Mouse (Mus musculus) neural tube, embryonic 12.5 days (tissue): ENCODE measurements at regions not wholly inside any gene's neighbourhood (a gene's known extent, or its start where the extent isn't known, plus 50 kb on each side); places are given as distances from the start of the nearest gene placed in this dataset.
A peak's percentile ranks its signal among the peaks of the same experiment; 100 is the strongest.

ENCODE experiments used
- ATAC-seq: fragments of 200-750 bp; cut with Nextera tagmentation; 2 replicates; pipeline ENCODE4 v1.8.0; 2017; ENCODE audit warnings: low read depth, mild to moderate bottlenecking, moderate TSS enrichment, moderate library complexity; ENCODE audit not compliant: low FRiP score
- H3K27ac ChIP-seq: fragments of 300-500 bp; sonication (generic); 2 replicates; pipeline ENCODE4 v1.5.1; 2016
- H3K27me3 ChIP-seq: fragments of 300-500 bp; sonication (generic); replicated peaks from 2 replicates; pipeline ENCODE4 v1.6.1; 2016; ENCODE audit warnings: mild to moderate bottlenecking
- H3K36me3 ChIP-seq: fragments of 300-500 bp; sonication (generic); 2 replicates; pipeline ENCODE4 v1.6.1; 2016; ENCODE audit warnings: mild to moderate bottlenecking
- H3K4me1 ChIP-seq: fragments of 300-500 bp; sonication (generic); 2 replicates; pipeline ENCODE4 v1.6.1; 2016
- H3K4me2 ChIP-seq: fragments of 300-500 bp; sonication (generic); replicated peaks from 2 replicates; pipeline ENCODE4 v1.6.1; 2016; ENCODE audit warnings: mild to moderate bottlenecking
- H3K4me3 ChIP-seq: fragments of 300-500 bp; sonication (generic); 2 replicates; pipeline ENCODE4 v1.5.1; 2016
- H3K9ac ChIP-seq: fragments of 300-500 bp; sonication (generic); 2 replicates; pipeline ENCODE4 v1.6.1; 2016; ENCODE audit warnings: mild to moderate bottlenecking
- H3K9me3 ChIP-seq: fragments of 300-500 bp; sonication (generic); 2 replicates; pipeline ENCODE4 v1.6.1; 2016; ENCODE audit warnings: mild to moderate bottlenecking
- WGBS: fragments of 180-500 bp; shearing (Covaris S2); methylation state at CpG from one replicate; pipeline ENCODE4 v1.1.7; 2016; 5-methylcytosine and 5-hydroxymethylcytosine counted together

DNA sequence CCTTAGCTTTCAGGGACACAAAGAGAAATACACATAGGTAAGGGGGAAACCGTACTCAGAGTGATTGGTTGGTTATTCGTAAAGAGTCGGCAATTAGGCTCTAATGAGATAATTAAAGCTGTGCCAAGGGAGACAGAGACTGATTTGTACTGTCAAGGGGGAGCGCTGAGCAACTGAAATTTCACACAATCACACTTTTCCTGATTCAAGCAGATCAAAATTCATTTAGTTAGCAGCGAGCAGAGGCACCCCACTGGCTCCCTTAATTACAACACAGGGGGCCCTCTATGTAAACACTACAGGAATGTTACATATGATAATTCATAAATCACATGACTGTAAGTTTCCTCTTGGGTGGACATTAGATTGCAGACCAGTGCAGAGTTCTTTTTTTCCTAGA is 180.5 kb downstream of the Phlda1 start:
- H3K9me3 ChIP-seq: no peaks in the 10 kb centered on the region
- H3K27me3 ChIP-seq: no peaks in the 10 kb centered on the region
- no peak overlapping the region for H3K4me2 ChIP-seq
- ATAC-seq: peak; percentile 44; the same call in 1 of the 2 replicates
- H3K4me3 ChIP-seq: no peak overlapping the region
- H3K27ac ChIP-seq: no peak overlapping the region
- WGBS: 47% methylated on average over 5 of the region's 5 CpGs
- no peaks in the 10 kb centered on the region for H3K4me1 ChIP-seq
- no peaks in the 10 kb centered on the region for H3K36me3 ChIP-seq
- no peak overlapping the region for H3K9ac ChIP-seq

DNA sequence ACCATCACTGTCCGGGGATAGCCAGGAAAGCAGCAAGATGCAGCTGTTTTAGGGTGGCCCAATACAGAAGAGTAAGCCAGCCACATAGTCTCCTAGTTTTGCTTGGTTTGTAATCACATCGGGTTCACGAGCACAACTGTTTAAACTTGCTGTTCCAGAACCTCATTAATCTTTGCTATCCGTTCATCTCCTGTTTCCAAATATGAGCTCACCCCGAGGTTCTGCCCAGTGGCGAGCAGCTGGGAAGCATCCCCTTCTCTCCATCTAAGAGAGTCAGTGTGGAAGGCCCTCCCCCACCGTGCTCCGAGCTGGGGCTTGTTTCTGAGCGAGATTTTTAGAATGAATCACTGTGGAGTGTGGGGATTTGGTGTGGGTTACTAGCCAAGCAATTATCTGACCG is 183.5 kb downstream of the Phlda1 start:
- H3K4me3 ChIP-seq: no peak overlapping the region
- H3K36me3 ChIP-seq: no peaks in the 10 kb centered on the region
- H3K4me2 ChIP-seq: no peak overlapping the region
- no peaks in the 10 kb centered on the region for H3K4me1 ChIP-seq
- H3K27me3 ChIP-seq: no peaks in the 10 kb centered on the region
- no peak overlapping the region for H3K27ac ChIP-seq
- H3K9me3 ChIP-seq: no peaks in the 10 kb centered on the region
- 69% methylated on average over 10 of the region's 10 CpGs for WGBS
- no peak for ATAC-seq
- H3K9ac ChIP-seq: no peak overlapping the region

DNA sequence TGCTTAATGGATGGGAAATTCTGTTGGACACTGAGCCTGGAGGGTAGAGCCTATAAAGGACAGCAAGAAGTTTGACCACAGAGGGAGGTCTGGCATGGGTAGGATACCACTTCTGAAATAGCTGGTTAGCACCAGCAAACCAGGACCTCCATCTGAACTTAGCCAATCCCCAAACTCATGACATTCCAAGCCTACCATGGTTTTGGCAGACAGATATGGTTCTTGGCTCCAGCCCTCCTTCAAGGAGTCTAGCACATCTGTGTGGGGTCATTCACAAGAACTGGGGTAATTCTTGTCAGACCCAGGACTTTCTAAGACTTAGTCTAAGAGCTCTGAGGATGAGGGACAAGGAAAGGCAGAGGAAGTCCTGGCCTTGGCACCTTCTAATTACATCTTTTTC is 187.7 kb downstream of the Phlda1 start:
- Histone ChIP-seq H3K27ac (no peak overlapping the region), H3K9ac (no peak overlapping the region), H3K4me2 (no peak overlapping the region), H3K4me3 (no peak overlapping the region), H3K36me3 (no peaks in the 10 kb centered on the region), H3K4me1 (no peaks in the 10 kb centered on the region), H3K27me3 (no peaks in the 10 kb centered on the region), H3K9me3 (no peaks in the 10 kb centered on the region)
- ATAC-seq: no peak

DNA sequence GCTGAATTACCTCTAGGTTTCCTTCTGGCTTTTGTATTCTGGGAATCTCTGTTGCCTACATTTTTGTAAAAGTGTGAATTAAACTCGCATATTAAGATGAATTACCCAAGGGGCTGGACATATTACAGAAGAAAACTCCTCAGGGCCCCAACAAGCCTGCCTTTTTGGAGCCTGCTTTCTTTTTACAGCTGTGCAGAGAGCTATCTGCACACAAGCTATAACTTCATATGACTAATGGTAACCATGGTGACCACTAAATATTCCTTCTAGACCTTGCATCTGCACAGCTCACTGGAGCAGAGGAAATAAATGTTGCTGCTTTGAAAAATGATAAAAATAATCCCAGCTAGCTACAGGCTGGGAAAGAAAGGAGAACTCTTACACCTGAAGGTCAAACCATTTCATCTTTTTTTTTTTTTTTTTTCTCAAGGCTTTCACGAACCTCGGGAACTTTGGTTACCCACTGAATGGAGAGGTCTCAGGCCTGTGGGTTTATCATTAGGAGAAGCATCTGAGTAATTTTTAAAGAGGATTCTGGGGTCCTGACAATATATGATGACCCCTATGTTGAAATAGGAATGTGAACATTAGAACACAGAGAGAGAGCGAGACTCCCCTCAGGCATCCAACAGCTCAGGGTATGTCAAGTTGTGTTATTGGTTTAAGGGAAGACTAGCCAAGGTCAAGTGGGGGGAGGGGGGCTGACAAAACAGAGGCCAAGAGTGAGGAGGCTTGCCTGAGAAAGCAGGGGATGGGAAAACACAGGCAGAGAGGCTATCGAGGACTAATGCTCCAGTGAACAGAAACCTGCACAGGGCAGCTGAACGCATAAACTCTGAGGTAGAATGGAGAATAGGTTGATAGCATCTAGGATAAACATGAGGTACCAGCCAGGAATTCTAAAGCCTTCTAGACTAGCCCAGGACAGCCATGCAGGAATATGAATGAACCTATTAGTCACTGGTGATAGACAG is 188.4 kb downstream of the Phlda1 start:
- no peak overlapping the region for H3K4me3 ChIP-seq
- no peaks in the 10 kb centered on the region for H3K9me3 ChIP-seq
- H3K36me3 ChIP-seq: no peaks in the 10 kb centered on the region
- no peak overlapping the region for H3K4me2 ChIP-seq
- ATAC-seq: no peak
- H3K27ac ChIP-seq: no peak overlapping the region
- H3K27me3 ChIP-seq: no peaks in the 10 kb centered on the region
- no peaks in the 10 kb centered on the region for H3K4me1 ChIP-seq
- H3K9ac ChIP-seq: no peak overlapping the region
- WGBS: 74% methylated on average over 6 of the region's 6 CpGs

DNA sequence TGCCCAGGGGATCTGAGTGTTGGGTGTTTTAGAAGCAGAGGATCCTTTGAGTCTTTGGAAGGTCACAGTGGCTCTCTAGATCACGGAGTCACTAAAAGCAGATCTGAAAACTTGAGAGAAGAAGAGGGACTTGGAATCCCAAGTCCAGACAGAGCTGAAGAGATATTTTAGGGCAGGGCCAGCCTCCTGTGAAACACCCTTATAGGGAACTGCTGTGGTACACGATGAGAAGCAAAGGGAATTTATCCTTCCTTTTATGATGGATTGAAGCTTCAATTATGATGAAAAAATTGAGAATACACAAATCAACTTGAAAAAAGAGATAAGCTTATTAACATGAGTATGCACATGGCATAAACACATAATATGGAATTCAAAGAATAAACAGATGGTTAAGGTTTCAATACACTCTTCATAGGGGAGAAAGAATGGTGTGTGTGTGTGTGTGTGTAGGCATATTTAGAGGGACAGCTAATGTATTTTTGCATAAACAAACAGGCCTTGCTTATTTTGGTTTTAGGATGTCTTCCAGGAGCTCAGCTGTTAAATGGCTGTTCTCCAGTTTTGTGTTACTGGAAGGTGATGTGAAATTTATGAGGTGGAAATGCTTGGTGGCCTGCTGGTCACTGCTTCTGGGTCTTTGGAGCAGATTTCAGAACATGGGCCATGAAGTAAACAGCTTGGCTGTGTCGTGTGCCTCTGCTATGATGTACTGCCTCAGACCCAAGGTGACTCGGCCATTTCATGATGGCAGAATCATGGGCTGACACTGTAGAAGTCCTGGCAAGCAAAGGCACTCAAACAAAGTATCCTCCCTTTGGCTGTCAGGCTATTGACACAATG is 190.1 kb downstream of the Phlda1 start:
- Histone ChIP-seq H3K27me3 (no peaks in the 10 kb centered on the region), H3K4me2 (no peak overlapping the region), H3K9me3 (no peaks in the 10 kb centered on the region), H3K9ac (no peak overlapping the region), H3K36me3 (no peaks in the 10 kb centered on the region), H3K4me3 (no peak overlapping the region), H3K4me1 (no peaks in the 10 kb centered on the region), H3K27ac (no peak overlapping the region)
- no peak for ATAC-seq
- 77% methylated on average over 4 of the region's 4 CpGs for WGBS

DNA sequence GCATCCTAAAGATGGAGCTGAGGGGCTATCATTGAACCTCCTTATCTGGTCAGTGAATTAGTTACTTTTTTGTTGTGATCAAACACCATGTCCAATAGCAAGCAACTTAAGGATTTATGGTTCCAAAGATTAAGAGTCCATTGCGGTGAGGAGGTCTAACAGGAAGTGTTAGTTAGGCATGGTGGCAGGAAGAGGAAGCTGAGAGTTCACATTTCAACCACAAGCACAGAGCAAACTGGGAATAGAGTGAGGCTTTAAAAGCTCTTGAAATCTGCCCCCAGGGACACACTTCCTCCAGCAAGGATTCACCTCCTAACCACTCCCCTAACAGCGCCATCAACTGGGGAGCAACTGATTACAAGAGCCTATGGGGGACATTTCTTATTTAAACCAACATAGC is 190.9 kb downstream of the Phlda1 start:
- Histone ChIP-seq H3K4me2 (no peak overlapping the region), H3K4me1 (no peaks in the 10 kb centered on the region), H3K36me3 (no peaks in the 10 kb centered on the region), H3K27me3 (no peaks in the 10 kb centered on the region), H3K9ac (no peak overlapping the region), H3K9me3 (no peaks in the 10 kb centered on the region), H3K4me3 (no peak overlapping the region), H3K27ac (no peak overlapping the region)
- WGBS: 93% methylated on average over 2 of the region's 2 CpGs
- no peak for ATAC-seq

DNA sequence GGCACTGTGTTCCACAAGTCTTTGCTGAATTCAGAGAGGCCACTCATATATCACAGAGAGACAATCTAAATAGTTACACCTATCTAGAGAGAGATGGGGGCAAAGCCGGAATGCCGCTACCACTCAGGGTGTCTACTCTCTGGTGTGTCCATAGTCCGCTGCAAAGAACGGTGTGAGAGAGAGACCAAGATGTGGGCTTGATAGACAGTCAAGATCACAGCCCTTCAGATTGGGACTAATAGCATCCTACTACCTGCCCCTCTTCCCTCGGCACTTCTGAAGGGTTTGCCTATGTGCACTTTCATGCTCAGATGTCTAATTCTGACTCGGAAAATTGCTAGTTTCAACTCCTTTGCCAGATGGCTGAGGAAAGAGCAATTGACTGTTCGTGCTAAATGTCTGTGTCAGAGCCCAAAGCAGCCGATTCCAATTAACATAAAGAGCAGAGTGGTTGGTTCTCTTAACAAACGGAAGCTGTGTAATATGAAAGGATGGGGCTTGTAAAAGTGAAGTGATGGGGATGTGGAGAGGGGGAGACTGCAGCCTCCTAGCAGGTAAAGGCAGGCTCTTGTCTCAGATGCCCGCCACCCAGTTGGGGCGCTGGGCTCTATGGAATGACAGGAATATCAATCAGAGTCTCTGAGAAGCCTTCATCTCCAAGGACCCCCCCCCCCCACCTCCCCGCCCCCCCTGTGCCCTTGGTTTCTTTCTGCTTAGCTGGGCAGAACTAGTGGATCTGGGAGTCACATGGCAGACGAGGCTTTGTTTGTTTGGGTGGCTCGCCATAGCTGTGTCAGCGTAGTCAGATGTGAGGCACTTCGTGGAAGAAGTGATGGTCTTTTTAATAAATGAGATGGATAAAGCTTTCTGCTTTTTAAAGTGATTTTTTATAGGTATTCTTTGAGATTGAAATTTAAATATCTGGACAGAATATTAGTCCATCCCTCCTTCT is 193.7 kb downstream of the Phlda1 start:
- Histone ChIP-seq H3K4me2 (no peak overlapping the region), H3K27me3 (no peaks in the 10 kb centered on the region), H3K4me3 (no peak overlapping the region), H3K27ac (peak overlapping the region; percentile 42; the same call in 1 of the 2 replicates), H3K9me3 (no peaks in the 10 kb centered on the region), H3K9ac (no peak overlapping the region), H3K4me1 (no peaks in the 10 kb centered on the region), H3K36me3 (no peaks in the 10 kb centered on the region)
- peak; percentile 72; the same call in 1 of the 2 replicates for ATAC-seq
- WGBS: 71% methylated on average over 16 of the region's 16 CpGs

DNA sequence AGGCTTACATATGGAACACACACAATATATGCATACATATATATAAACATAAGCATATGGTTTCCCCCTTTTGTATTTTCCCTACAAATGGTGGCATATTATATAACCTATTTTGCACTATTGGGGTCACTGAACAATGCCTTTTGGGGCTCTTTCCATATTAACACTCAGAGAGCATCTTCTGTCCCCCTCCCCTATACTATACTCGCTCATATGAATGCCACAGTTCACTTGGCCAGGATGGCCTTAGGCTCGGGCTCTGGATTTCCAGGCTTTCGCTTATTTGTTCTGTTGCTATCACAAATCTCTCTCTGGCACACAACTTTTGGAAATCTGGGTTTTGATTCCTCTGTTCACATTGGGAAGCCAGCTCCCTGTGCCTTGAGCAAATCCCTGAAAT is 194.5 kb downstream of the Phlda1 start:
- Histone ChIP-seq H3K36me3 (no peaks in the 10 kb centered on the region), H3K27me3 (no peaks in the 10 kb centered on the region), H3K4me3 (no peak overlapping the region), H3K9ac (no peak overlapping the region), H3K4me2 (no peak overlapping the region), H3K9me3 (peaks cover 3% of the 10 kb centered on the region; the same call in 1 of the 2 replicates), H3K27ac (no peak overlapping the region), H3K4me1 (no peaks in the 10 kb centered on the region)
- ATAC-seq: 0 out of 2 replicates have a peak, but pooled peaks have one; percentile 51
- WGBS: 82% methylated on average over 3 of the region's 3 CpGs

DNA sequence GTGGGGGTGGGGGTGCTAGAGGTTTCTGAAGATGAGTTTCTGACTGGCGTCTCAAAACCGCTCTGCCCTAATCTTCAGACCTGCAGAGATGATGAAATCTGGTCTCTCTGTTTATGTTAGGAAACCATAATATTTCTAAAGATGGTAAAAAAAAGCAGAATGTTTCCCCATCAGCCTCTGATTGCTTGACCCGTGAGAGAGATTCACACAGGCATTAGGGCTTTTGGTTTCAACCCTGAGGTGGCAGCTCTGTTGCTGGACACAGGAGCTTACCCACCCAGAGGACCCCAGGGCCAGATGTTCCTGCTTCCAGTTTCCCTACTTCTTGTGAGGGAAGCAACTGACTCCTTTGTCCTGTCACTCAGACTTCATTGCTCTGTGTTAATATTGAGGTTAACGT is 195.1 kb downstream of the Phlda1 start:
- no peak overlapping the region for H3K27ac ChIP-seq

DNA sequence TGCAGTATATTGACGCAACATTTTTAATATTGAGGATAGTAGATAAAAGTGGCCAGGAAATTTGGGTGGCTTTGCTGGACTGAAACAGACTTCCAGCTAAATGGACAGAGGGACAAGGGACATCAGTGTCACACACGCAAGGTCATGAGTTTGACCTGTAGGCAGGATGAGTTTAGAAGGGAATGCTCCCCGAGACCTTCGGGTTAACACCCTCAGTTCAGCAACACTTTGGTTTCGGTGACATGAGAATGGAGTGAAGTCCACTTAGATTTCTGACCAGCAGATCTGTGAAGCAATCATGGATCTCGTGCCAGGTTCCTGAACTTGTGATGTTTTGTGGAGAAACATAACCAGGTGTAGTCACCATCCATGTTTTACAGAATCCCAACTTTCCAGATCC is 196.3 kb downstream of the Phlda1 start:
- H3K36me3 ChIP-seq: no peaks in the 10 kb centered on the region
- H3K27me3 ChIP-seq: no peaks in the 10 kb centered on the region
- H3K9me3 ChIP-seq: peaks cover 6% of the 10 kb centered on the region; the same call in 1 of the 2 replicates
- H3K27ac ChIP-seq: no peak overlapping the region
- H3K4me3 ChIP-seq: no peak overlapping the region
- no peaks in the 10 kb centered on the region for H3K4me1 ChIP-seq
- no peak overlapping the region for H3K4me2 ChIP-seq
- no peak overlapping the region for H3K9ac ChIP-seq
- ATAC-seq: no peak
- 93% methylated on average over 6 of the region's 6 CpGs for WGBS

More for the DNA sequence above, 195.1 kb downstream of the Phlda1 start:
- Histone ChIP-seq H3K36me3 (no peaks in the 10 kb centered on the region), H3K4me3 (no peak overlapping the region), H3K4me1 (no peaks in the 10 kb centered on the region), H3K9me3 (peaks cover 6% of the 10 kb centered on the region; the same call in 1 of the 2 replicates), H3K9ac (no peak overlapping the region), H3K27me3 (no peaks in the 10 kb centered on the region), H3K4me2 (no peak overlapping the region)
- 71% methylated on average over 4 of the region's 4 CpGs for WGBS
- ATAC-seq: no peak

DNA sequence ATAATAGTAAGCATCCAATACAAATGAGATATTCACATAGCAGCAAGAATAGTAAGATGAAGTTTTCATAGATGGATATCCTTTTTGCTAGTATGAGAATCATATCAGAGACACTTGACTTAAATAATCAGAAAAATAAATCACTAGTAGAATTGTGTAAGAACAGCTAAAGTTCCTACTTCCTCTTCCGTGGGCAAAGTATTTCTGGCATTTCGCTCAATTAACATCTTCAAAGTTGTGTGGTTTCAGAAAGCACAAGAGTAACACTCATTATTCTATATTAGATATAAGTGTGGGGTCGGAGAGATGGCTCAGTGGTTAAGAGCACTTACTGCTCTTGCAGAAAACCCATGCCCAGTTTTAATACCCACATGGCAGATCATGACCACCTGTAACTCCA is 197.4 kb downstream of the Phlda1 start:
- H3K4me2 ChIP-seq: no peak overlapping the region
- no peaks in the 10 kb centered on the region for H3K4me1 ChIP-seq
- no peak overlapping the region for H3K9ac ChIP-seq
- peaks cover 6% of the 10 kb centered on the region; the same call in 1 of the 2 replicates for H3K9me3 ChIP-seq
- 91% methylated on average over 3 of the region's 3 CpGs for WGBS
- H3K4me3 ChIP-seq: no peak overlapping the region
- H3K27ac ChIP-seq: no peak overlapping the region
- no peaks in the 10 kb centered on the region for H3K36me3 ChIP-seq
- ATAC-seq: no peak
- no peaks in the 10 kb centered on the region for H3K27me3 ChIP-seq
